Mouse (Mus musculus) right cerebral cortex, adult 18-20 months (tissue): Measurements from ENCODE around the gene Sh3rf1.

Experiments
- DNase-seq: peaks from one replicate; pipeline ENCODE4 v3.0.0; 2022; ENCODE audit warnings: mixed read lengths

Gene Sh3rf1

DNA sequence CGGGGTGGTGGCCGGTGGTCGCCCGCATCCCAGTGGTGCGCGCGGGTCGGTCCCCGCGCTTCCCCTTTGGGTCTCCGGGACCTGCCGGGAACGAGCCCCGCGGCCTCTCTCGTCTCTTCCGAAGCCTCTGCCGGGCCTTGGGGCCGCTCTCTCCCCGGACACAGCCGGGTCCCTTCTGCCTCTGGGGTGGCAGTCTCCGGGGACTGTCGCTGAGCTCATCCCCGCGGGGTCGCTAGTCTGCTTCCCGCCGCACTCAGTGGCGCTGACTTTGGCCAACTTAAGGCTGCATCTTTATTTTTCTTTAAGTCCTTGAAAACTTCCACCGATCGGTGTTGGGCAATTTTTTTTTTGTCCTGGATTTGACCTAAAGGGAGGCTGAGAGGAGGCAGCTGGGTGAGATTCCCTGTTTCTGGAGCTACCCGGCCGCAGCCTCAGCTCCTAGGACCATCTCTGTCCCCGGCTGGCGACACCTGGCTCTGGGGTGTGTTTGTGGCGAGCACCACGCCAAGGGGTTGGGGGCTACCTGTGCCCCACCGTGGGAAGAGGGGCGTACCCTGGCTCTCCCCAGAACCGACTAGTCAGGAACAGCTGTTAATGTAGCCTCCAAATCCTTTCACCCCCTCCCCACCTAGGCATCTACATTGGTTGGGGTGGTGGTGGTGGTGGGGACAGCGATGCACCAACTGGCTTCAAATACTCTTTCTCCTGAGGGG lies 864 bp downstream of the Sh3rf1 start:
- peak; percentile 52 for DNase-seq

DNA sequence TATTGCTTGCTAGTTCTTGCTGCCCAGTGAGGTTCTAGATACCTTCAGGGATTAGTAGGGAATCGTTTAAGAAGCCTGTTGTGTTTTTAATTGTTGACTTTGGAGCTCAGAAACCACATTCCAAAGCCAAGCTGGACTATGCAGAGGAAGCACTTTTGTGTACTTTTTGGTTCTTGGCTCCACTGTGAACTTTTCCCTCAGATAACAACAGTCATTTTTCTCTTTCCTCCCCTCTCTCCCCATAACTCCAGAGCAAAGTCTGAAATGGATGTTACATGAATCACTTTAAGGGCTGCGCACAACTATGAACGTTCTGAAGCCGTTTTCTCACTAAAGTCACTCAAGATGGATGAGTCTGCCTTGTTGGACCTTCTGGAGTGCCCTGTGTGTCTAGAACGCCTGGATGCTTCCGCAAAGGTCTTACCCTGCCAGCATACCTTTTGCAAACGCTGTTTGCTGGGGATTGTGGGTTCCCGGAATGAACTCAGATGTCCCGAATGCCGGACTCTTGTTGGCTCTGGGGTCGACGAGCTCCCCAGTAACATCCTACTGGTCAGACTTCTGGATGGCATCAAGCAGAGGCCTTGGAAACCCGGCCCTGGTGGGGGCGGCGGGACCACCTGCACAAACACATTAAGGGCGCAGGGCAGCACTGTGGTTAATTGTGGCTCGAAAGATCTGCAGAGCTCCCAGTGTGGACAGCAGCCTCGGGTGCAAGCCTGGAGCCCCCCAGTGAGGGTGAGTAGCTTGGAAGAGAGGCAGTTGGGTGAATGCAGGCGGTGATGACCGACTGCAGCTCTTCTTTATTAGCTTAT lies 2.1 kb downstream of the Sh3rf1 start:
- DNase-seq: no peak

DNA sequence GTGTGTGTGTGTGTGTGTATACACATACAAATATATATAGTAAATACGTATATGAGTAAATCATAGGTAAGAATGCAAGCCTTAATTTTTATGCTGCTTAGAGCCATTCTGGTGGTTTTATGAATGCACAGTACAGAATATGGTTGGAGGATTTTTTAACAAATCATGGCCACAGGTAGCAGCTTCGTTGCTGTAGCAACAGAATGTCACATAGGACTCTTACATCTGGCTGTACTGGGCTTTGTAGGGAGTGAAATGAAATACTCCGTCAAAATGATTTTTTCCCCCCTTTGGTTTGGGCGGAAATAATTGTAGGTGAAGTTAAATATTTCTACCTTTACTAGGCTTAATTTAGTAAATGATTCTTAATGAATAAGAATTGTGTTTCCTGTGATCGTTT lies 3.0 kb downstream of the Sh3rf1 start:
- DNase-seq: no peak

DNA sequence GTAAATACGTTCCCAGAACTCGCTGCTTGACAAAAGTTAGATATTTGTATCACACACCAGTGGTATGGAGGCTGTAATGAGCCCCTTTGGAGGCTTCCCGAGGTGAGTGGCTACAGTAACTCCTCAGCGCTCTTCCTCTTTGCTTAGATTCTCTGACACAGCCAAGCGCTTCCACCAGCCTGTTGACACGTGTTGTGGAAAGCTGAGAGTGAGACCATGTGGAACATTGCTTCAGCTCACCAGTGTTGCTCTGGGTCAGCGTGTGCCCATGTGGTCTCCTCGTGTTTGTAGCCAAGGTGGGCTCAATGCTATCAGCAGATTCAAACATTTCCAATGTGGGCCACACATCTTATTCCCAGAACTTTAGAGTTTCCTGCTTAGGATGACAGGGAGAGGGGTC lies 5.0 kb downstream of the Sh3rf1 start:
- no peak for DNase-seq

DNA sequence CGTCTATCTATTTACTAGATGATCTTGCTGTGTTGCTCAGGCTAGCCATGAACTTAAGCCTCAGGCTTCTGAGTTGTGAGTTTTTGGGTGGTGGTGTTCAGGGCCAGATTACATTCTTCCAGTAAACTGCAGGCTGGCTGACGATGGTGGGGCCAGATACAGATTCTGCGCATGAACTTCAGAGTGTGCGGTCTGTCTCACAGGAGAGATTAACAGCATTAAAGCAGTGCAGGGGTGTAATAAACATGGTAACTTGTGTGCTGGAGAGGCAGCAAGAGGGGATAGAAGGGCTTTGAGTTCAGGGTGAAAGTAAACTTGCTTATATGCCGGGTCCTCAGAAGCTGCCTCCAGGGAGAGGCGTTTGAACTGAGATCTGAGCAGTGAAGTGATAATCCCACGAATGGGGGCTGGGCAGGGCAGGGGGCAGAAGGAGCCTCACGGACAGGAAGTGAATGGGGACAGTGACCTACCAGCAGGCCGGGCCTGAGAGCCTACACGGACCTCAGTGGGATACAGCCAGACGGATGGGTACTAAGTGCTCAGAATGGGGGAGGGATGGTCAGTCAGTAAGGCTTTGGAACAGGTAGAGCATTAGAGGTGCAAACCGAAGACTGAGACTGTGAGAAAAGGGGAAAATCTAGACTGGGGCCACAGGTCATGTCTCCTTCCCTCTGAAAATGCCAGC lies 6.0 kb downstream of the Sh3rf1 start:
- DNase-seq: no peak

DNA sequence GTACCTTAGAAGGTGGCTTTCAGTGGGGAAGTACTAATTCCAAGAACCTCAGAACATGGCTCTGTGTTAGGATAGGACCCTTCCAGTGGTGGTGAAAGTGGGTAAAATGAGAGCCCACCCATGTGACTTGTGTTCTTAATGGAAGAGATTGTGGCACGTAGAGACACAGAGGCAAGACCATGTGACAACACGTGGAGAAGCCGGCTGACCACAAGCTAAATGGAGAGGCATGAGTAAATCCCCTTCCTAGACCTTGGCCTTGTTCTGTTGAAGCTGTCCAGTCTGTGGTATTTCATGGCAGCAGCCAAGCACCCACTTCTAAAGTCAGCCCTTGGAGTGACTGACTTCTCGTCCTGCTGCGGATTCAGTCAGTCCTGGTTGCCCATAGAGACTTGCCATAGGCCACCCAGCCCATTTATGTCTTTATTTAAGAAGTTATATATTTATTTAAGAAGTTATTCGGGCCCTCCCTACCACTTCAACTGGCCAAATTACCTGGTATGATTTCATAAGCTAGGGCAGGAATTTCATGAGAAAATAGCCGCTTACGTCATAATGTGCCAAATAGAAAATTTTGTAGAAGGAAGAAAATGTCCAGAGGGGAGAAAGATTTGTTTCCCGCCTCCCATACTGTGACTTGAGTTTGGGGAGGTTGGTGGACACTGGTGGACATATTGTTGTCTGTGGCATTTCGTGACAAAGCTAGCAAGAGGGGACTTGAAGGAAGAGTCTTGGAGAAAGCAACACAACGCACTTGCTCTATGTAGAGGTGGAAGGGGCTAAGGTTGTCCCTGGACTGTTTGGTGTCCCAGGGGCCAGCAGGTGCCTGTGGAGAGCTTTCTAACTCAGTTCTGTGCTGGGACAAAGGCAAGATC lies 7.4 kb downstream of the Sh3rf1 start:
- DNase-seq: no peak

DNA sequence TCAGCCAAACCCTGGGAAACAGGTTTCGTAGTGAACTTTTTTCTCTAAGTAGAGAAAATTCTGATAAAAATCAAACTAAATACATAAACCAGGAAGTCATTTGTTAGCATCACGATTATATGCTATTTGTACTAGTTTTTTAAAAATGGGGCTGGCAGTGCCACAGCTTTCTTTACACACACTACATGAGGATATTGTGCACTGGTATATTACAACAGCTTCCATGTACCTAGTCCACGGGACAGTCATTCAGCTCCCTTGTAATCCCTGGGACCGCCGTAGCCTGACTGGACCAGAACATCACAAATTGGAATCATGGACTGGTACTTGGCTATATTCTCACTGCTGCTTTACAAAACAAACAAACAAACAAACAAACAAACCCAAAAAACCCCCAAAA lies 11.8 kb downstream of the Sh3rf1 start:
- DNase-seq: no peak

DNA sequence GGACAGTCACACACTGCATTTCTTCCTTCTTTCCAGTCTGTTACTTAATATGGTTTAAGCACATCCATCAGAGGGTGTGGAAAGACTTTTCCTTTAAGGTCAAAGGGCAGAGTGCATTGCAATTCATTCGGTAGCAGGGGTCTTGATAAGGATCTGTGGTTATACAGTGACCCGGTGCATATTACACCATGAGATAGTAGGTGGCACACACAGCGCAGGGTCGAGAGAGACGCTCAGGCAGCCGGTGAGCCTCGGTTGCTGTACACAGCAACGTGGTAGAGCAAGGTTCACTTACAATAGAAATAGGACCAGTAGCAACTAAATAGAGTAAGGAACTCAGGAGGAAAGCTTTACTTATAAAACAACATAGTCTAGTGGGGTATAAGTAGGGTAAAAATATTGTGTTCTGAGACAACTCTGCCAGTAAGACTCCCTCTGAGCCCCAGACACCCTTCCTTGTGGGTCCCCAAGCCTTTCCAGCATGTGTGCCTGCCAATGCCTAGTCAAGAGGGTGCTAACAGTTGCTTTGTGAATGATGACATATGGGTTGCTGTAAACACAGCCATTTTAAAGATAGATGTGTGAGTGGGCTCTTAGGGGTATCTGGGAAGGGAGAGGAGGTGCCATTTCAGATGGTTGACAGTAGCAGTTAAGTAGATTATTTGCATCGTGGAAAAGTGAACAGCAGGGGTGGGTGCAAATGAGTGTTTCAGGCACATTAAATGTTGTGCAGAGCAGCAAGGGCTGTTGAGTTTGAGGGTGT lies 13.0 kb downstream of the Sh3rf1 start:
- no peak for DNase-seq

DNA sequence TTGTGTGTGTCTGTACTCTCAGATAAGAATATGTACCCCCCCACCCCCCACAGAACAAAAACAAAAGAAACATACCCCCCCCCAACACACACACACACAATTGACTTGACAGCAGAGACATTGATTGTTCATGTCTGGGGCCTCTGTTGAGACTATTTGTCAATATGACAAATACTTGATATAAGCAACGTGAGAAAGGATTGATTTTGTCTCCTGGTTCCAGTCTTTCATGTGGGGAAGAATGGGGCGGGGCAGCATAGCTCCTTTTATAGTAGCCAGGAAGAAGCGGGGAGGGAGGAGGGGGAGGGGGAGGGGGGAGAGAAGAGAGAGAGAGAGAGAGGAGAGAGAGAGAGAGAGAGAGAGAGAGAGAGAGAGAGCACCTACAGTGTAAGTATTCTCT lies 15.9 kb downstream of the Sh3rf1 start:
- no peak for DNase-seq

DNA sequence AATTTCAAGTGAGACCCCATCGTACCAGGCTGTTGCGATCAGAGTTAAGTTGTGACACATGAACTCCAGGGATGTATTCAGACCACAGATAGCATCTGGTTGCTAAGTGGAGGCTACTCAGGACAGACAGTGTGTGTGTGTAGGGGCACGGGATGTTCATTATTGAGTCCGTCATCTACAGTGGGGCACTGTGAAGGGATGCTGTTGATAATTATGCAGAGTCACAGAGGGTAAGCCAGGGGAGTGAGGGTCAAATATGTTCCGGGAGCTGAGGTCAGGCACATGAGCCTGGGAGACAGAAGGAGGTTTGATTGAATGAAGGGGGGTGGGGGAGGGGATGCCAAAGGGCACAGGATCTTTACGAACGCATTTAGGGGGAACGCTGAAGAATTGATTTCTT lies 17.6 kb downstream of the Sh3rf1 start:
- DNase-seq: no peak

DNA sequence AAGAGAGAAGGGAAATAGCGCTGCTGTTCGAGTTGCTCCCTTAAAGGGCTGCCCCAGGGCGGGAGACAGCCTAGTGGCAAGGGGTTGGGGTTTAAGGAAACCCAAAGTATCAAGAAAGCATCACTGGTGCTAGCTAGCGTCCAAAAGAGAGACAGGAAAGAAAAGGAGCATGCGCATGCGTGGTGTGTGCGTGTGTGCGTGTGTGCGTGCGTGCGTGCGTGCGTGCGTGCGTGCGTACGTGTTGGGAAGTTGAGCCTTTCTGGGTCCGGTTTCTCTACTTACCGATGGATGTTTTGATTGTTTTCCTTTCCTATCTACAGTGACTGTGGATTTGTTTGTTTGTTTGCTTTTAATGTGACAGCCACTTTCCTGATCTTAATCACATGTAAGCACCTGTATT lies 19.2 kb downstream of the Sh3rf1 start:
- DNase-seq: no peak

DNA sequence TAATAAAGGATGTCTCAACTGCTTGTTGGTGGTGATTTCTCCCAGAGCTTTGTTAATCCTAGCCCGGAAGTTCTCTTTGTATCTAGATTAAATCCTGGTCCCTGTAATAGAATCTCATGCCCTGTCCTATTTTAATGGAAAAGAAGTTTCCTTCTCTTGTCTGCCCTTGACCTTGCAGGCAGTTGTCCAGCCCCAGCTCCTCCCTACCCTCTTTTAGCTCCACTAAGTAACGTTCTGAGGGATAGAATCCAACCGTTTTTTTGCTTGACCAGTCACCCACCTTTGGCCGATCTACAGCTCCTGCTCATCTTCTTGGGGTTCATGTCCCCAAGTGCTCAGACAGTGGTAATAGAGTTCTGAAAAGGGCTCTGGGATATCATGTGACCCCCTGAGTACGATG lies 19.8 kb downstream of the Sh3rf1 start:
- DNase-seq: no peak

DNA sequence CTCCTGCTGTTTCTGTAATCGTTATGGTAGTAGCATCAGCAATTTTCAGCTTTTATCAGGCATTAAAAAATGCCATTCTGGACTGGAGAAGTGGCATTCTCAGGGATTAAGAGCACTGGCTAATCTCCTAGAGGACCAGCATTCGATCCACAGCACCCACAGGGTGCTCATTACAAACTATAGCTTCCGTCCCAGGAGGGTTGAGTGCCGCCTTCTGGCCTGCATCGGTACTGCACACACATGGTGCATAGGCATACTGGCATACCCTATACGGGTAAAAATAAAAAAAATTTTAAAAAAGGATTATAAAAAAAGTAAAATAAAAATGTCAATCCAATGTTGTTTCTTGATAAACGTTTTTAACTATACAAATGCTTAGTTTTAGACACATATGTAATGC lies 20.5 kb downstream of the Sh3rf1 start:
- DNase-seq: no peak

DNA sequence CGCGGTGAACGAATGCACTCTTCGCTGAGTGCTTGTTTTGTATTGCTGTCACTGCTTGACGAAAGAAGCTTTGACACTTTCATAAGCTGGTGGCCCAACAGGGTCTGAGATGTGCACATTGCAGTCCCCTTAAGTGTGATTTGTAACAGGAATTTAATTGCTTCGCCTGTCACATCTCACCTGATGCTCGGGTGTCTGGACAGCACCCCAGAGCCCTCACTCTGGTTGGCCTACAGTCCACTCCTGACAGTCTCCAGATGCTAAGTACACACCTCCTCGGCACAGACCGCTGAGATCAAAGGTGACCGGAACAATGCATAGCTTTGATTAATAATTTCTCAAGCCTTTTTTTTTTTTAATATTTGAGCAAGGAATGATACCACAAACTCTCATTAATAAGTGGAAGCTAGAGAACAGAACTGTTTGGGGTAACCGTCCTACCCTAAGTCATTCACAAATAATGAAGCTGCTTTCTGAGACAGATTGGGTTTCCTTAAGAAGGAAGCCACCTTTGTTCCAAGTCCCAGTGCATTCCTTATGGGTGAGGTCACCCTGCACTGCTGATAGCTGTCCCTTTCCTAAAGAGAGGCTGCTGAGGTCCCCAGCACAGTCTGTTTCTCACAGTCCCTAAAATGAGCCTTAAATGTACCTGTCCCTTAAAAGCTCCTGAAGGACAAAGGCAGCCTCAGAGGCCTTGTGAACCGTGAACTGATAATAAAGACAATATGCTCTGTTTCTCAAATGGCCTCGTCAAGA lies 23.8 kb downstream of the Sh3rf1 start:
- no peak for DNase-seq

DNA sequence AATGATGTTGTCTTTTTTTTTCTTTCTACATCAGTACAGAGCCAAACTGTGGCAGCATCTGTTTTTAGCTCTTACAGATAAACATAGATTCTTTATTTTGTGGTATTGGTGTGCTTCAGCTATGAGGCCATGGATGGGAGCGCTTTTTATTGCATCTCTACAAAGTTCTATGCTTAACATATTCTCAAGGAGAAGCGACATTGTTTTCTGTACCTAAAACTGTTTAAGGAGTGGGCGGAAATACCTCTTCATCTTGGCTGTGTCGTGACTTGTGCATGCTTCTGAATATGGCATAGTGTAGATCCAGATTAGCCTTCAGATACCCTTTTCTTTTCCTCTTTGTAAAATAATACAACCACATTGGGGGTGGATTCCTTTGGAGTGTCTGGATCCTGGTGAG lies 25.8 kb downstream of the Sh3rf1 start:
- DNase-seq: peak; percentile 32

DNA sequence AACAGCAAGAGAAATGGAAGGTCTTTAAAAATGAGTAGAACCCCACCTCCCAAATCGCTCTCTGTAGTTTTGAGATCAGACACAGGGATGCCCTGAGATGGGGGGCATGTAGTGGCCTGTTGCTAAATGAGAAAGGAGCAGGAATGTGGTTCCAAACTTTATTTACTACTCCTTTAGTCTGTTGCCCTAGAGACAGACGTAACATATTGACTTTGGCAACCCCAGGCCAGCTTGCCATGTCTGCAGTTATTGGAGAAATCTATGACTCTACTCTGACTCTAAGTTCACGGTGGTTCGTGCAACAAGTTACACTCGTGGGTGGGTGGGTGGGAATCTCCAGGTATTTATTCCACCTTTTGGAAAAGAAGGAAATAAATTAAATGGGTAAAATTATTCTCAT lies 30.5 kb downstream of the Sh3rf1 start:
- no peak for DNase-seq

DNA sequence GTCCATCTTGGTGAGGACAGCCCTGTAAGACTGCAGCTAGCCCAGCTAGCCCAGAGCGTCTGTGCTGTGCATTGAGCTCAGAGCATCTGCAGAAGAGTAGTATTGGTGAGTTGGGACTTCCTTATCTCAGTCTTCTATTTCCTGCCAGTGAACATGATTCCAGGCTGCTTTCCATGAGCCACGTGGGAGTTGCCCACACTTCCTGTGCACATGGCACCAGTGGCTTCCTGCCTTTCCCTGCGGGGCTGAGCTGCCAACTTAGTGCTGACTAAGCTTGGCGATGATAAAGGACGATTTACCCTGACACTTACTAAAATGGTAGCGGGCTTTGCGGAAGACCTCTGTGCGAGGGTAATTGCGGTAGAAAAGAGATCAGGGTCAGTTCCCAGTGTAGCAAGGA lies 35.2 kb downstream of the Sh3rf1 start:
- peak; percentile 82 for DNase-seq

DNA sequence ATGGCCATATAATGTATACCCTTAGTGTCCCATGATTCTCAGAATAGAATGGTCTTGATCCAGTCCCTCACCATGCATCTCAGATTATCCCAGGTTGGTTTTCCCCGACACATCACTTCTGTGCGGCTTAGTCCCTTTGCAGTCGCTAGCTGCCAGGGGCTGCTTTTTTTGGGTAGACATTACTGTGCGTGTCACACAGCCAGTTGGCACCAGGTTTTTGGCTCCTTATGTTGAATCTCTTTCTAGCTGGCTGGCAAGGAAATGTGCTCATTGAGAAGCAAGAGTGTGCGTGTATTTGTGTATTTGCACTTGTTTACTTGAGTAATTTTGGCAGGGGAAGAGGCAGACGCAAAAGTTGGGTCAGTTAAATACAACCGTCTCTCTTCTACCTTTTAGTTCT lies 35.9 kb downstream of the Sh3rf1 start:
- peak; percentile 80 for DNase-seq

DNA sequence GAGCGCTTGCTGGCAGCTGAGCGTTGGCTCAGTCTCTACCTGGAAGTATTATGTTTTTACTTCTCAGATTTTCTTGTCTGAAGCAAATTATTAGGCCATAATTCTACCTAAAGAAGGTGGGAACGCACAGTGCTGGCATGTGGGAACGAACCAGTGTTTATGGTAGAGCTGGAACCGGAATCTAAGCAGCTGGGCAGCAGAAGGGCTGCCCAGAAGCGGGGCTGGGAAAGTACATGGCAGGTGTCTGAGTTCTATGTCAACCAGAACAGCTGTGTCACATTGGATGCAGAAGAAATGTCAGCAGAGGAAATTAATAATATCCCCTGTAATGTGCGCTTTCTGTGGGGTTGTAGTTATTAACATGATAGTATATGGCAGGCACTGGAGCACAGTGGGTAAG lies 36.9 kb downstream of the Sh3rf1 start:
- DNase-seq: no peak

DNA sequence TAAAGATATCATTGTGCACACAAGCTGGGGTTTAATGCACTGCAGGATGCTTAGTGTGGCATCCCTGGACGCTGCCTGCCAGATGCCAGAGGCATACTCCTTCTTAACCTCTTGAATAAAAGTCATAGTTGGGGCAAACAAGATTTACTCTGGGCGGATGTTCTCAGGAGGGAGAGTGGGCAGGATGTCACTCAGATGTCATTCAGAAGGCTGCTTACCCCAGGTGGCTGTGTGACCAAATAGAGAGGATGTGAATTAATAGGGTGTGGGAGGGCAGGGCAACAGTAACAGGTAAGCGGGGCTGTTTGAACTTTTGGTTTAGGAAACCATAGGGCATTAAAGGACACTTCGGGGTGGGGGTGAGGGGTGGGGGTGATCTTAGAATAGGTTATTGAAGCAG lies 37.7 kb downstream of the Sh3rf1 start:
- no peak for DNase-seq

DNA sequence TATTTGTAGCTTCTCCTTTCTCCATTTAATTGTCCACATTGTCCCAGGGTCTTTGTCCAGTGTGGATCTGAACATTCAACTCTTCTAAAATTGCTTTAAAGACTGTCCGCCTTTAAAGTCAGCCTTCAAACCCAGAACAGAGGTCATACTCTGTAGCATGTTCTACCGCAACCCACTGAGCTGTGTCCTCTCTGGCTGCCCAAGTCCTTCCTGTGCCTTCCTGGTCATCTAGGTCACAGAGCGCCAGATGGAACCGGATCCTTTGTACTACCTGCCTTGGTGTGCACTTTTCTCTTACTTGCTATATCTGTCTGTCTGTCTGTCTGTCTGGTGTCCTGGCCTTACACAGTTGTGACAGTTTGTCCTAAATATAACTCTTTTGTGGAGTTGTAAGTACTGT lies 40.0 kb downstream of the Sh3rf1 start:
- no peak for DNase-seq
